Mouse (Mus musculus) CD4-positive, CD25-positive, alpha-beta regulatory T cell (primary cell): ENCODE results near the gene Akt2. TPM values are rescaled to one million over a fixed set of nuclear protein-coding genes. Genes with fewer than 3 reads are reported as not detected.

Experiments used
- polyA plus RNA-seq: library from polyadenylated mRNA; unstranded; fragments of 100-300 nt; shearing (Covaris generic); gene quantifications from one replicate; pipeline ENCODE4 v1.2.1, GENCODE M21; 2017

Gene Akt2
- 84.5 TPM for polyA plus RNA-seq

DNA sequence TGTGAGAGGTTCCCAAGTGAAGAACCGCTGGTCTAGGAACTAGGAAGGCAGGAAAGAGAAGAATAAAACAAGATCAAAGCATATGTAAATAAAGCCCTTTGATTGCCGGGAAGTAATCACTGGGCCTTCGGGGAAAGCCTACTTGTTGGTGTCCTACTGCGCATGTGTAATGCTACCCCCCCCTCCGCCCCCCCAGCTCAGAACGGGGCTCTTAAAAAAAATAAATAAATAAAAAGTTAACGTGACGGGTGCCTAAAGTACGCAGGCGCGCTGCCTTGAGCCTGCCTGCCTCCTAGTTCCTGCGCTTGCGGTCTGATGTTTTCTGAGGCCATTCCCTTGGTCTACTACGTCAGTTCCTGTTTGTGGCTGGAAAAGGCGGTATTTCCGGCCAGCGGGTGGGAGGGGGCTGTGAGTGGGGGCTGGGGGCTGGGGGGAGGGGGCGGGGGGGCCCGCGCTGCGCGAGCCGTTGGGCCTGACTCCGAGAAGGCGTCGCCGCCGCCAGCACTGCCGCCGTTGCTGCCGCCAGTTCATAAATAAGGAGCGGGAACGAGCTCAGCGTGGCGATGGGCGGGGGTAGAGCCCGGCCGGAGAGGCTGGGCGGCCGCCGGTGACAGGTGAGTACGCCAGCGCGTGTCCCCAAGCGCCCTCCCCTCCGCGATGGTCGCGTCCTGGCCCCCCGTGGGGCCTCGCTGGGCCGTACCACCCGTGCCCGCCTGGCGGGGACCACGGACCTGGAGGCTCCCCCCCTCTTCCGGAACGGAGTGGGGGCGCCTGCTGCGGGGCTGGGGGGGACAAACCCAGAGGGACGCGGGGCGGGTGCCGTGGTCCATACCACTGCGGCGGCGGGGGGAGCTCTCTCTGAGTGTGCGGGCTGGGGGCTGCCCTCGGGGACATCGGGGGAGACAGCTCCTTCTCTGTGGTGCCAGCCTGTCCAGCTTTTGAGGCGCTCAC is at the start of gene Akt2:
Akt2 (plus strand) TSS at position 287 of the 951 bp plus-strand sequence.

DNA sequence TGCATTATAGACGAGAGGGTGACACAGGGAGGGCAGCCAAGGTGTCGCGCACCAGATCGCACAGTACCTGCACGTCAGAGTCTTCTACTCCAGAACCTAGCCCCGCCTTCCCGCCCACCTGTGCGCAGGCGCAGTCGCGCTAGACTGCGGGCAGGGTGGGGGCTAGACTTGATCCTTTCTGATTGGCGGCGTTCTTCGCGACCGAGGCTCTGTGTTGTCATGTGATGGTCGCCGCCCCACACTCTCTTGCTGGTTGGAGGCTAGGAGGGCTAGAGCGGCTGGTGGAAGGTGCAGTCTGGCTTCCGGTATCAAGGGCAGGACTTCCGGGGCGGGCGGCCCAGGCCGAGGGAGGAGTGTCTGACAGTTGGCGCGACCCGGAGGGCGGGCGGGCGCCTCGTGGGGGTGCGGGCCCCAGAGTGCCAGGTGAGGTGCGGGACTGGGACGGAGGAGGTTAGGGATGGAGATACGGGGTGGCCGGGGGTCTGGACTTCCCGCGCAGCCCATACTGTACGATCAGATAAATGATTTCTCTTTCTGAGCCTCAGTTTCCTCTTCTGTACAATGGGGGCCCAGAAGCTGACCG is 38.3 kb upstream of the Akt2 start, which contains the start of the genes Pld3 and 2310022A10Rik:
Pld3 (minus strand) TSS at position 288 of the 583 bp plus-strand sequence.
2310022A10Rik (plus strand) TSS at position 303 of the 583 bp plus-strand sequence.

DNA sequence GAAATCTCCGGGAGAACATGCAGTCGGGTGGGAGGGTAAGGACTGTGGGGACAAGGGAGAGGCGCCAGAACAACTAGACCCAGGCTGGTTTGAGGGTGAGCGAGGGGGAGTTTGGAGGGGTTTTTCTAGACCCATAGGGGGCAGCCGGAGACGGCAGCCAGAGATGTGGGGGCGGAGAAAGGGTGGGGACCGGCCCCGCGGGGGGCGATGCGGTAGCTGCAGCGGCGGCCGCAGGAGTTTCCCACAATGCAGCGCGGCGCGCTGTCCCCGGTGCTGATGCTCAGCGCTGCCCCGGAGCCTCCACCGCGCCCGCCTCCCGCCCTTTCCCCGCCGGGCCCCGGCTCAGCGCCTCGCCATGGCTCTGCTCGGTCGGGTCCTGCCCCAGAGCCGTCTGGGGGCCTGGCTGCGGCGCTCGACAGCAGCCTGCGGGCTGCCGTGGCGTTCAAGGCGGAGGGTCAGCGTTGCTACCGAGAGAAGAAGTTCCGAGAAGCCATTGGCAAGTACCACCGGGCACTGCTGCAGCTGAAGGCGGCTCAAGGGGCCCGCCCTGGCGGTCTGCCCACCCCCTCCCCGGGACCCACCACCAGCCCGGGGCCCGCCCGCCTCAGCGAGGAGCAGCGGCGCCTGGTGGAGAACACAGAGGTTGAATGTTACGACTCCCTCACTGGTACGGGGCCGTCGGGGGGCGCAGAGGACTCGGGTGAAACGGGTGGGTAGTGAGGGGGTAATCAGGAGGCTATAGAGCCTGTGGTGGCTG is 62.5 kb downstream of the Akt2 start, which contains the start of gene Ttc9b:
Ttc9b (plus strand) TSS at position 235 of the 757 bp plus-strand sequence.

DNA sequence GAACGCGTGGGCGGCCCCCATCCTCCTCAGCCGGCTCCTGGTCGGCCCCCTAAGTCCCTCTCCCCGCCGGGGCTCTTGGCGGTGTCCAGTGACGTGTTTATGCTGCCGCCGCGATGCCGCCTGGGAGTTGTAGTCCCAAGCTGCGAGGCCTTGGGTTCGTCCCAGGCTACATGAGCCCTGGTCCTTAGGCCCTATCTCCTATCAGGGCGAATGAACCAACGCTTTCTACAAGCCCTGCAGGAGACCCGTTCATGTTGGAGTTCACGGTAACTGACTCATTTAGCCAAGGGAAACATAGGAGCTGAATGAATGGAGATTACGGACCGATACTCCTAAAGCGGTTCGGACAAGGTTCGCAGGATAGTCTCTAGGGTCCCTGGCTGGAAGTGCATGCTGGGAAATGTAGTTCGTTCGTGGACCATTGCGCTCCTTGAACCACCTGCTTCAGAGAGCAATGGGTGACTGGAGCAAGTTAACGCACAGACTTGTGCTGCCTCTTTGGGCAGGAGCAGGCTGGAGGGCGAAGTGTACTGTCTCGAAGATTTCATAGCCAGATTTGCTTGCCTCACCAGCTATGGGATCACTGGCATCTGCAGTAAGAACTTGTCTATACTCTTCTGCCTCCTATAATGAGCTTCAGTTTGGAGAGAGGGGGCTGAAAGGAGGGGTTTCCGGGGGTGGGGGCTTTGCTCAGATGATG is 83.3 kb downstream of the Akt2 start, which contains the start of gene Map3k10:
Map3k10 (minus strand) TSS at position 77 of the 700 bp plus-strand sequence.

DNA sequence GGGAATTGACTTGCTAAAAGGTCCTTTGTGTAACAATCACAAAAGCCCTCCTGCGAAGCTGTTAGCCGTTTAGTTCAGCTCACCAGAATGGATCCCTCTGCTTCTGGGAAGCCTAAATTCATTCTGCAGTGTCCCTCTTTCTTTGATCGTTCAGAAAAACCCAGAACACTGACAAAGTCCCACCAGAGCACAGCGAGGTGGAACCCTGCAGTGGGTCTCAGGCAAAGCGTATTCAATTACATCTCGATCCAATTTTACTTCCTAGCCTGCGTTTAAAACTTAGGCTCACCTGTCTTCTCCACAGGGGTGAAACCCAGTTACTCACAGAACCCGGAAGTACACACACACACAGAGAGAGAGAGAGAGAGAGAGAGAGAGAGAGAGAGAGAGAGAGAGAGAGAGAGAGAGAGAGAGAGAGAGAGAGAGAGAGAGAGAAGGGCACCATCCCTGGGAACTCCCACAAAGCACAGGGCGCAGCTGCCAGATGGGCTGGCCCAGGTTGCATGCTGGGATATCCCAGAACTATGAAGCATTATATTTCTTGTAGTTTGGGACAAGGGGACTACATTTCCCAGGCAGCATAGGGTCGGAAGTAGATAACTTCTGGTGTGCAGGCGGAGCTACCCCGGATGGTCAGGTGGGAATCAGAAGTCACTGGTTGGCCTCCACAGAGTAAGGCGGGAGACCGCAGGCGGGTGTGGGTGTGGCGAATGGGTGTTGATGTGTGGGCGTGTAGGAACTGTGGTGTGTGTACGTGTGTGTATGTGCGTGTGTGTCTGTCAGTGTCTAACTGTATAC is 97.7 kb downstream of the Akt2 start, which contains the start of gene Zfp607b:
Zfp607b (plus strand) TSS at position 526 of the 798 bp plus-strand sequence.

Other genes with a start within 250 kb of the Akt2 start
- gene Shkbp1, start 235.5 kb upstream of the Akt2 start, polyA plus RNA-seq, result 78.9 TPM
- not detected for gene Gm20479, start 234.1 kb upstream of the Akt2 start, polyA plus RNA-seq
- 0.60 TPM for gene Sptbn4, start 143.9 kb upstream of the Akt2 start, polyA plus RNA-seq
- 14.3 TPM for gene Blvrb, start 143.6 kb upstream of the Akt2 start, polyA plus RNA-seq
- 49.7 TPM for gene Sertad3, start 117.8 kb upstream of the Akt2 start, polyA plus RNA-seq
- 60.6 TPM for gene Sertad1, start 104.6 kb upstream of the Akt2 start, polyA plus RNA-seq
- gene Prx, start 92.2 kb upstream of the Akt2 start, polyA plus RNA-seq, result 0.44 TPM
- 0.06 TPM for gene Hipk4, start 68.3 kb upstream of the Akt2 start, polyA plus RNA-seq
- 148 TPM for gene Pld3, start 38.3 kb upstream of the Akt2 start, polyA plus RNA-seq
- 26.7 TPM for gene 2310022A10Rik, start 38.3 kb upstream of the Akt2 start, polyA plus RNA-seq
- gene Ttc9b, start 62.4 kb downstream of the Akt2 start, polyA plus RNA-seq, result not detected
- 18.4 TPM for gene Map3k10, start 83.0 kb downstream of the Akt2 start, polyA plus RNA-seq
- 4.3 TPM for gene Zfp607b, start 97.8 kb downstream of the Akt2 start, polyA plus RNA-seq
- gene Zfp60, start 139.8 kb downstream of the Akt2 start, polyA plus RNA-seq, result 17.3 TPM
- gene Zfp626, start 215.6 kb downstream of the Akt2 start, polyA plus RNA-seq, result 3.1 TPM
- gene Zfp59, start 247.1 kb downstream of the Akt2 start, polyA plus RNA-seq, result 9.7 TPM